Mouse (Mus musculus): ENCODE measurements around the gene Catsper1.

GRCm38 (mm10) chr19:5392892-5393291 is 57.4 kb downstream of the Catsper1 start:
- TF ChIP-seq CTCF (IDR thresholded peaks at IDR 0.05; ENCODE audit: low read depth, low read length) (no peak), GATA2 (IDR thresholded peaks at IDR 0.05; ENCODE audit: borderline replicate concordance, low read depth, low read length) (no peak)
